Mouse (Mus musculus) heart, postnatal 0 days (tissue): ENCODE results near the gene Stat4. TPM values are rescaled to one million over a fixed set of nuclear protein-coding genes. Genes with fewer than 3 reads are reported as not detected.

Source experiments
- ATAC-seq: fragments of 200-750 bp; cut with Nextera tagmentation; 2 replicates; pipeline ENCODE4 v1.8.0; 2017; ENCODE audit warnings: low read depth, moderate number of reproducible peaks, moderate library complexity; ENCODE audit not compliant: insufficient read depth
- DNase-seq: peaks from one replicate; pipeline ENCODE4 v3.0.0-alpha.2; 2016; ENCODE audit warnings: low spot score
- H3K27ac ChIP-seq: fragments of 300-500 bp; sonication (generic); 2 replicates; pipeline ENCODE4 v1.5.1; 2014; ENCODE audit warnings: low read depth, mild to moderate bottlenecking
- H3K27me3 ChIP-seq: fragments of 300-500 bp; sonication (generic); 2 replicates; pipeline ENCODE4 v1.6.1; 2014; ENCODE audit warnings: low read length, mixed read lengths; ENCODE audit not compliant: control insufficient read depth, insufficient read depth
- H3K36me3 ChIP-seq: fragments of 300-500 bp; sonication (generic); replicated peaks from 2 replicates; pipeline ENCODE4 v1.6.1; 2014; ENCODE audit warnings: low read length, mixed read lengths; ENCODE audit not compliant: control insufficient read depth, insufficient read depth
- H3K4me1 ChIP-seq: fragments of 300-500 bp; sonication (generic); 2 replicates; pipeline ENCODE4 v1.6.1; 2014; ENCODE audit warnings: antibody characterized with exemption; ENCODE audit not compliant: control insufficient read depth, insufficient read depth
- H3K4me2 ChIP-seq: fragments of 300-500 bp; sonication (generic); 2 replicates; pipeline ENCODE4 v1.6.1; 2014; ENCODE audit warnings: low read depth, mild to moderate bottlenecking, low read length, moderate library complexity
- H3K4me3 ChIP-seq: fragments of 300-500 bp; sonication (generic); 2 replicates; pipeline ENCODE4 v1.5.1; 2014; ENCODE audit warnings: low read depth, low read length
- H3K9ac ChIP-seq: fragments of 300-500 bp; sonication (generic); replicated peaks from 2 replicates; pipeline ENCODE4 v1.6.1; 2014; ENCODE audit warnings: low read depth, low read length, mixed read lengths
- H3K9me3 ChIP-seq: fragments of 300-500 bp; sonication (generic); replicated peaks from 2 replicates; pipeline ENCODE4 v1.6.1; 2016; ENCODE audit warnings: low read length; ENCODE audit not compliant: control insufficient read depth
- CTCF ChIP-seq: IDR thresholded peaks from 2 replicates; pipeline ENCODE4 v1.5.1; 2016; ENCODE audit warnings: antibody characterized with exemption, control low read depth, low read depth
- EP300 ChIP-seq: IDR thresholded peaks from 2 replicates; pipeline ENCODE4 v1.6.1; 2016; ENCODE audit warnings: antibody characterized with exemption, low read depth
- WGBS: fragments of 180-500 bp; shearing (Covaris S2); extraction: QIAGEN DNeasy Blood & Tissue Kit; methylation state at CpG from one replicate; pipeline ENCODE4 v1.1.7; 2014; 5-methylcytosine and 5-hydroxymethylcytosine counted together
- polyA plus RNA-seq: library from polyadenylated mRNA; unstranded; fragments of >200 nt; fragmentation: Nextera tagmentation; extraction: Ambion mirVana; gene quantifications from 2 replicates; pipeline ENCODE4 v1.2.1, GENCODE M21; 2015
- total RNA-seq: library from RNA; depleted of rRNA; stranded (reverse); fragments of >200 nt; gene quantifications from 2 replicates; pipeline ENCODE4 v1.2.3, GENCODE M21; 2014; ENCODE audit warnings: low replicate concordance

Gene Stat4
- total and polyA plus RNA-seq, 2 experiments from 2014 or later = 0.27 to 0.33 TPM

GRCm38 (mm10) chr1:52137292-52137691 is 150.3 kb downstream of the Stat4 start:
- H3K9me3 ChIP-seq = no peaks in the 10 kb centered on the region
- H3K4me2 ChIP-seq = no peak overlapping the region
- peaks cover 7% of the 10 kb centered on the region for H3K4me1 ChIP-seq
- no peaks in the 10 kb centered on the region for H3K27me3 ChIP-seq
- TF ChIP-seq CTCF (no peak), EP300 (no peak)
- no peak overlapping the region for H3K4me3 ChIP-seq
- no peak overlapping the region for H3K9ac ChIP-seq
- DNase-seq = no peak
- no peak overlapping the region for H3K27ac ChIP-seq
- WGBS = 75% methylated on average over 16 of the region's 16 CpGs
- no peak for ATAC-seq
- H3K36me3 ChIP-seq = peaks cover 88% of the 10 kb centered on the region

GRCm38 (mm10) chr1:52140534-52140933 is 153.6 kb downstream of the Stat4 start:
- Histone ChIP-seq H3K4me3 (no peak overlapping the region), H3K4me2 (no peak overlapping the region), H3K4me1 (peaks cover 7% of the 10 kb centered on the region), H3K9me3 (no peaks in the 10 kb centered on the region), H3K27ac (no peak overlapping the region), H3K9ac (no peak overlapping the region), H3K27me3 (no peaks in the 10 kb centered on the region), H3K36me3 (peaks cover 85% of the 10 kb centered on the region)
- TF ChIP-seq EP300 (no peak), CTCF (no peak)
- WGBS = 76% methylated on average over 9 of the region's 9 CpGs
- ATAC-seq (no peak), DNase-seq (no peak)

DNA sequence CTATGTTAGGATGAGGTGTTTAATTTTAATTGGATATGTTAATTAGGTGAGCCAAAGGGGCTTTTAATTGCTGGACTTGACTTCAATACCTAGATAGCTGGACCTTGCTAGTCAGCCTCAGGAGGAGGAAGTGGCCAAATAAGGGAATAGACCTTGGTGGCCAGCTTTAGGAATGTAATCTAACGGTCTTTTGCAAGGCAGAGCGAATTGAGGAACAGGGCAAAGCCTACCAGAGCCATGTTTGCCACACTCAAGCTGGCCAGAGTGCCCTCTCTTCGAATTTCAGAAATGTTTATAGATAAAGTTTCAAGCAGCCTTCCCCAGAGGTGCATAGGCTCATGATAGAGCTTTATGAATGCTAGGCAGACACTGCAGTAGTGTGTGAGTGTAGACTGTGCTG is 154.5 kb downstream of the Stat4 start:
- Histone ChIP-seq H3K4me1 (peaks cover 7% of the 10 kb centered on the region), H3K27me3 (no peaks in the 10 kb centered on the region), H3K4me3 (no peak overlapping the region), H3K36me3 (peaks cover 83% of the 10 kb centered on the region), H3K9me3 (no peaks in the 10 kb centered on the region), H3K27ac (no peak overlapping the region), H3K4me2 (no peak overlapping the region), H3K9ac (no peak overlapping the region)
- ATAC-seq (peak; percentile 21; the same call in 1 of the 2 replicates), DNase-seq (no peak)
- TF ChIP-seq CTCF (no peak), EP300 (no peak)
- WGBS = 29% methylated on average over 3 of the region's 3 CpGs

GRCm38 (mm10) chr1:52142117-52142516 is 155.2 kb downstream of the Stat4 start:
- Histone ChIP-seq H3K4me1 (peaks cover 7% of the 10 kb centered on the region), H3K27ac (no peak overlapping the region), H3K9me3 (no peaks in the 10 kb centered on the region), H3K9ac (no peak overlapping the region), H3K4me2 (no peak overlapping the region), H3K4me3 (no peak overlapping the region), H3K36me3 (peaks cover 77% of the 10 kb centered on the region), H3K27me3 (no peaks in the 10 kb centered on the region)
- 60% methylated on average over 4 of the region's 4 CpGs for WGBS
- ATAC-seq (no peak), DNase-seq (no peak)
- TF ChIP-seq EP300 (no peak), CTCF (no peak)

GRCm38 (mm10) chr1:52143191-52143590 is 156.2 kb downstream of the Stat4 start:
- 71% methylated on average over 4 of the region's 4 CpGs for WGBS
- peaks cover 71% of the 10 kb centered on the region for H3K36me3 ChIP-seq

DNA sequence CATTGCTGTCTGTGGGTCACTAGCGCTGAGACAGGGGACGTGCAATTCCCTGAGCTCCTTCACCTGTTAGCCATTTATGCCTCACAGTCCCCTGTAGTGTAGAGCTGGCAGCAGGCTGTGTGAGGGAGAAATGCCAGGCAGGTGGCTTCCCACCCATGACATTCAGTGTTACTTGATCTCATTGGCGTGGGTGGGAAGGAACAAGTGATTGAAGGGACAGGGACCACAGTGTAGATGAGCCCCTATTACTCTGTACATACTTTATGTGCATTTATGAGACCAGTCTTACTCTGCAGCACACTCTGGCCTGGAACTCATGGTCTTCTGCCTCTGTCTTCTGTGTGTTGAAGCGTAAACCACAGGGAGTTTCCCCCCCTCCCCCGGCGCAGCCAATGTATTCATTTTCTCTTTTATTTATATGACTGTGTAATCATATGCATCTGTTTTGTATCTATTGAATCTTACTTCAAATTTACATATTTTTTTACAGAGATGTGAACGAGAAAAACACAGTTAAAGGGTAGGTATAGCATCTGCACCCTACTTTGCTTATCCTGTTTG is 156.7 kb downstream of the Stat4 start:
- Histone ChIP-seq H3K36me3 (peaks cover 68% of the 10 kb centered on the region), H3K27me3 (no peaks in the 10 kb centered on the region), H3K9ac (no peak overlapping the region), H3K4me1 (peaks cover 17% of the 10 kb centered on the region), H3K4me3 (no peak overlapping the region), H3K27ac (no peak overlapping the region), H3K9me3 (no peaks in the 10 kb centered on the region), H3K4me2 (no peak overlapping the region)
- DNase-seq (no peak), ATAC-seq (no peak)
- WGBS = 86% methylated on average over 7 of the region's 7 CpGs
- TF ChIP-seq CTCF (no peak), EP300 (no peak)

More at GRCm38 (mm10) chr1:52143191-52143590, 156.2 kb downstream of the Stat4 start:
- no peaks in the 10 kb centered on the region for H3K27me3 ChIP-seq
- H3K4me1 ChIP-seq = peaks cover 12% of the 10 kb centered on the region
- ATAC-seq (no peak), DNase-seq (no peak)
- H3K27ac ChIP-seq = no peak overlapping the region
- H3K9ac ChIP-seq = no peak overlapping the region
- TF ChIP-seq EP300 (no peak), CTCF (no peak)
- no peaks in the 10 kb centered on the region for H3K9me3 ChIP-seq
- no peak overlapping the region for H3K4me3 ChIP-seq
- H3K4me2 ChIP-seq = no peak overlapping the region
